Mouse (Mus musculus): ENCODE measurements around the gene Rnps1.

DNA sequence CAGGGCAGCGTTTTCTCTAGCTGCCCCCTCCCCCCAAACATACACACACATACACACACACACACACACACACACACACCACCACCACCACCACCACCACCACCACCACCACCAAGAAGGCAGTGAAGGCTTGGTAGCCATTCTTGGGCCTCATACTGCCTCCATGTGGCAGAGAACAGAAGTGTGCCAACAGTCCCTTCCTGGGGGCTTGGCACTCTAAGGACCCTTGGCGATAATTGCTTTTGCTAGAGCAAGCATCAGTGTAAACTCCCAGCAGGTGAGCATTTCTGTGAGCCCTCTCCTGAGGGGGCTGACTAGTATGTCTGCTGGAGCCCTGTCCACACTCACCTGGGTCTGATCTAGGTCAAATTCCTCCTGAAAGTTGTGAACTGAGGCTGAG is 26.8 kb downstream of the Rnps1 start:
- no peak for TF ChIP-seq MAX (IDR thresholded peaks at IDR 0.05; ENCODE audit: low read length)
- TF ChIP-seq TBP (conservative IDR thresholded peaks at IDR 0.05; ENCODE audit: low read depth, low read length): no peak
- no peak for TF ChIP-seq TCF12 (IDR thresholded peaks at IDR 0.05; ENCODE audit: low read depth, low read length)
- no peak for TF ChIP-seq SIN3A (IDR thresholded peaks at IDR 0.05; ENCODE audit: low read length)
- TF ChIP-seq CHD1 (IDR thresholded peaks at IDR 0.05; ENCODE audit: low read depth, low read length): no peak
